Mouse (Mus musculus): ENCODE results near the gene Brinp2. TPM values are rescaled to one million over a fixed set of nuclear protein-coding genes. Genes with fewer than 3 reads are reported as not detected.

Gene Brinp2
- polyA plus RNA-seq, 1 experiment from 2014 or later, result 0.26 TPM

DNA sequence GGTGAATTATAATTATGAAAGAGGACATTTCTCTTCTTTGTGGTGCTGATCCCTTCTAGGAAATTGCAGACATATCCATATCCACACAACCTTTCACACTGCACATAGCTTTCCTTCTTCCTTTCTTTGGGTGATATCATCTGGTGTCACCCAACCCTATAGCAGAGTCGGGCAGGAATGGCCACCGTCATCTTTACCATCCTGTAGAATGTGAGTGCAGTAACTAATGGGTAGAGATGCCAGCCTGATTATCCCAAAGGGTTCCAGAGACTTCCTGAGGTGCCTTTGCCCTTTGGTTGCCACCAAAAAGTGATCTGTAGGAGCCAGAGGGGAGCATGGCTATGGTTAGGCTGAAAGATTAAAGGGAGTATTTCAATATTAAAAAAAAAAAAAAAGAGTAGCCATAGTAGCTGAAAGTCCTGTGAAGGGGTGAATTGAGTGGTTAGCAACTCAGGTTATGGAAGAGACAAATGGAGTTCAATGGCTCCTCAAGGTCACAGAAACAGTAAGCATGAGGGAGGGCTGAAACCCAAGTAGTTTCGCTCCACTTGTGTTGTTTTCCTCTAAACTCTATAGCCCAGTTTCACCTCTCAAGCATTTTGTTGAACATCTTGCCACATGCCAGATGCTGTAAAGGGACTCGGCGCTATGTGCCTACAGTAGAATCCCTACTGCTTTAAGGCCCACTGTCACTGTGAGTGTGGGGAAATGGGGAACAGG lies 96.5 kb downstream of the Brinp2 start:
- no peak for ATAC-seq (ENCODE audit: low read depth)
- no peaks in the 10 kb centered on the region for H3K4me1 ChIP-seq (replicated peaks; ENCODE audit: control insufficient read depth, insufficient read depth, low read length)
- no peak overlapping the region for H3K27ac ChIP-seq (ENCODE audit: low read length)
- no peak overlapping the region for H3K9ac ChIP-seq (ENCODE audit: low read length)
- no peak overlapping the region for H3K4me2 ChIP-seq (ENCODE audit: low read depth, low read length)
- H3K9me3 ChIP-seq (ENCODE audit: control insufficient read depth, low read length), result no peaks in the 10 kb centered on the region
- H3K27me3 ChIP-seq (ENCODE audit: control insufficient read depth, insufficient read depth, low read depth, low read length), result no peaks in the 10 kb centered on the region
- H3K4me3 ChIP-seq (ENCODE audit: low read length), result no peak overlapping the region
- WGBS, result 88% methylated on average over 5 of the region's 5 CpGs
- no peaks in the 10 kb centered on the region for H3K36me3 ChIP-seq (ENCODE audit: control insufficient read depth, insufficient read depth, low read length)

DNA sequence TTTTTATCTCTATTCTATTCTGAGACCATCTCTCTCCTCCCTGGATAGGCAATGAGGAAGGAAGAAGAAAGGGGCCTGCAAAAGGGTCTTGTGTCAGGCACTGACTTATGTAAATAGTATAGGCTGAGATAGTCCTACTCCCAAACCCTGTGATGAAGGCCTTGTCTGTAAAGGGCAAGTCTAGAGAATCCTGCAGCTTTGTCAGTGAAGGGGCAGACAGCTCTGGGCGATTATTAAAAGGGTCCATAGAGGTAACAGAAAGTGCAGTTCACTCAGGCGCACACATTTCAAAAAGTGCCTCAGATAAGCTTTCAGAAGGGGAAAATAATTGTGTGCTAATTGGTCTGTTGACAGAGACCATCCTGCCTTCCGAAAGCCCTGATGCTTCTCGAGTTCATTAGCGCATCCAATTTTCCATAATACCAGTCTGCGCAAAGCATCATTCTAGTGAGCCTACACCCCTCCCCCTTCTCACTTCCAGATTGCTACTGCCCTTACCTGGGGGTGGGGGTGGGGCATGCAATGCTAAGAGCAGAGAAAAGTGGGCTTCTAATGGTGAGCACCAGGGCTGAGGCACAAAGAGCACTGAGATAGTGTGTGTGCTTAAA lies 97.3 kb downstream of the Brinp2 start:
- no peak overlapping the region for H3K4me2 ChIP-seq (ENCODE audit: low read depth, low read length)
- H3K4me3 ChIP-seq (ENCODE audit: low read length), result no peak overlapping the region
- H3K27ac ChIP-seq (ENCODE audit: low read length), result no peak overlapping the region
- no peaks in the 10 kb centered on the region for H3K4me1 ChIP-seq (replicated peaks; ENCODE audit: control insufficient read depth, insufficient read depth, low read length)
- WGBS, result 54% methylated on average over 6 of the region's 6 CpGs
- no peaks in the 10 kb centered on the region for H3K36me3 ChIP-seq (ENCODE audit: control insufficient read depth, insufficient read depth, low read length)
- no peaks in the 10 kb centered on the region for H3K9me3 ChIP-seq (ENCODE audit: control insufficient read depth, low read length)
- H3K27me3 ChIP-seq (ENCODE audit: control insufficient read depth, insufficient read depth, low read depth, low read length), result no peaks in the 10 kb centered on the region
- H3K9ac ChIP-seq (ENCODE audit: low read length), result no peak overlapping the region
- no peak for ATAC-seq (ENCODE audit: low read depth)

GRCm38 (mm10) chr1:158255912-158256680 lies 100.0 kb downstream of the Brinp2 start:
- no peaks in the 10 kb centered on the region for H3K9me3 ChIP-seq (ENCODE audit: control insufficient read depth, low read length)

DNA sequence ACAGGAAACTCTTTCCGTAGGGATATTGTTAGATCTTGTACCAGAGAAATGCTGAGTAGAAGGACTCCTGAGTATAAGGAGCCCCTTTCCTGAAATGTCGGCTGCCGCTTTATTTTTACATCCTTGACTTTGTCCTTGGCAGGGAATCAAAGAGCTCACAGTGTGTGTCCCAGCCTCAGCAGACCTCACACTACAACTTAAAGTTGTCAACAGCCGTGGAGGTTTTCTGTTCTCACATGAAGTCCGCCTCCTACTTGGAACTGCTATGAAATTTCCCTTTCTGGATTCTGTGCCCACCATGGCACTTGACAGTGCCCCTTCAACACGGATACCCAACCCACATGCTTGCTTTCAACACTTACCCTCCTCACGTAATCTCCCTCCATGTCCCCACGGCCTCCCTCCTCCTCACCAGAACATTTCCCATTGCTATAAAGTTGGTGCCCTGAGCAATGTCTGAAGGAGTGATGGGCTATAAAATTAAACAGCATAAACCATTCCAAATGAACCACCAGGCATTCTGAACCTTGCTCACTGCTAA lies 103.4 kb downstream of the Brinp2 start:
- H3K4me2 ChIP-seq (ENCODE audit: low read depth, low read length), result no peak overlapping the region
- no peaks in the 10 kb centered on the region for H3K36me3 ChIP-seq (ENCODE audit: control insufficient read depth, insufficient read depth, low read length)
- H3K27ac ChIP-seq (ENCODE audit: low read length), result no peak overlapping the region
- no peaks in the 10 kb centered on the region for H3K9me3 ChIP-seq (ENCODE audit: control insufficient read depth, low read length)
- H3K27me3 ChIP-seq (ENCODE audit: control insufficient read depth, insufficient read depth, low read depth, low read length), result no peaks in the 10 kb centered on the region
- ATAC-seq (ENCODE audit: low read depth), result no peak; the same call in 1 of the 2 replicates
- 43% methylated on average over 8 of the region's 8 CpGs for WGBS
- no peak overlapping the region for H3K9ac ChIP-seq (ENCODE audit: low read length)
- peaks cover 4% of the 10 kb centered on the region; the same call in 1 of the 2 replicates for H3K4me1 ChIP-seq (replicated peaks; ENCODE audit: control insufficient read depth, insufficient read depth, low read length)
- no peak overlapping the region for H3K4me3 ChIP-seq (ENCODE audit: low read length)

More at GRCm38 (mm10) chr1:158255912-158256680, 100.0 kb downstream of the Brinp2 start:
- 71% methylated on average over 9 of the region's 9 CpGs for WGBS
- no peak for ATAC-seq (ENCODE audit: low read depth)
- no peak overlapping the region for H3K4me3 ChIP-seq (ENCODE audit: low read length)
- no peaks in the 10 kb centered on the region for H3K4me1 ChIP-seq (replicated peaks; ENCODE audit: control insufficient read depth, insufficient read depth, low read length)
- no peaks in the 10 kb centered on the region for H3K36me3 ChIP-seq (ENCODE audit: control insufficient read depth, insufficient read depth, low read length)
- no peak overlapping the region for H3K27ac ChIP-seq (ENCODE audit: low read length)
- no peaks in the 10 kb centered on the region for H3K27me3 ChIP-seq (ENCODE audit: control insufficient read depth, insufficient read depth, low read depth, low read length)
- H3K4me2 ChIP-seq (ENCODE audit: low read depth, low read length), result no peak overlapping the region
- H3K9ac ChIP-seq (ENCODE audit: low read length), result no peak overlapping the region

GRCm38 (mm10) chr1:158248266-158248665 lies 107.9 kb downstream of the Brinp2 start:
- peaks cover 4% of the 10 kb centered on the region; the same call in 1 of the 2 replicates for H3K4me1 ChIP-seq (replicated peaks; ENCODE audit: control insufficient read depth, insufficient read depth, low read length)
- no peak overlapping the region for H3K4me2 ChIP-seq (ENCODE audit: low read depth, low read length)
- no peak for ATAC-seq (ENCODE audit: low read depth)
- 61% methylated on average over 3 of the region's 3 CpGs for WGBS
- H3K4me3 ChIP-seq (ENCODE audit: low read length), result no peak overlapping the region
- H3K27me3 ChIP-seq (ENCODE audit: control insufficient read depth, insufficient read depth, low read depth, low read length), result no peaks in the 10 kb centered on the region
- no peaks in the 10 kb centered on the region for H3K9me3 ChIP-seq (ENCODE audit: control insufficient read depth, low read length)
- H3K27ac ChIP-seq (ENCODE audit: low read length), result no peak overlapping the region
- H3K36me3 ChIP-seq (ENCODE audit: control insufficient read depth, insufficient read depth, low read length), result no peaks in the 10 kb centered on the region
- no peak overlapping the region for H3K9ac ChIP-seq (ENCODE audit: low read length)

GRCm38 (mm10) chr1:158246476-158247153 lies 109.5 kb downstream of the Brinp2 start:
- no peaks in the 10 kb centered on the region for H3K27me3 ChIP-seq (ENCODE audit: control insufficient read depth, insufficient read depth, low read depth, low read length)
- no peak overlapping the region for H3K4me2 ChIP-seq (ENCODE audit: low read depth, low read length)
- H3K4me3 ChIP-seq (ENCODE audit: low read length), result no peak overlapping the region
- peaks cover 4% of the 10 kb centered on the region; the same call in 1 of the 2 replicates for H3K4me1 ChIP-seq (replicated peaks; ENCODE audit: control insufficient read depth, insufficient read depth, low read length)
- no peak overlapping the region for H3K27ac ChIP-seq (ENCODE audit: low read length)
- 89% methylated on average over 14 of the region's 14 CpGs for WGBS
- no peak for ATAC-seq (ENCODE audit: low read depth)
- H3K9ac ChIP-seq (ENCODE audit: low read length), result no peak overlapping the region
- H3K36me3 ChIP-seq (ENCODE audit: control insufficient read depth, insufficient read depth, low read length), result no peaks in the 10 kb centered on the region
- H3K9me3 ChIP-seq (ENCODE audit: control insufficient read depth, low read length), result no peaks in the 10 kb centered on the region

GRCm38 (mm10) chr1:158245486-158245885 lies 110.6 kb downstream of the Brinp2 start:
- 69% methylated on average over 8 of the region's 8 CpGs for WGBS

GRCm38 (mm10) chr1:158244016-158244415 lies 112.1 kb downstream of the Brinp2 start:
- no peaks in the 10 kb centered on the region for H3K4me1 ChIP-seq (replicated peaks; ENCODE audit: control insufficient read depth, insufficient read depth, low read length)
- no peak for ATAC-seq (ENCODE audit: low read depth)
- no peaks in the 10 kb centered on the region for H3K9me3 ChIP-seq (ENCODE audit: control insufficient read depth, low read length)
- no peak overlapping the region for H3K27ac ChIP-seq (ENCODE audit: low read length)
- 87% methylated on average over 3 of the region's 3 CpGs for WGBS
- H3K9ac ChIP-seq (ENCODE audit: low read length), result no peak overlapping the region
- H3K4me2 ChIP-seq (ENCODE audit: low read depth, low read length), result no peak overlapping the region
- H3K27me3 ChIP-seq (ENCODE audit: control insufficient read depth, insufficient read depth, low read depth, low read length), result no peaks in the 10 kb centered on the region
- no peak overlapping the region for H3K4me3 ChIP-seq (ENCODE audit: low read length)
- no peaks in the 10 kb centered on the region for H3K36me3 ChIP-seq (ENCODE audit: control insufficient read depth, insufficient read depth, low read length)

More at GRCm38 (mm10) chr1:158245486-158245885, 110.6 kb downstream of the Brinp2 start:
- Histone ChIP-seq H3K9me3 (ENCODE audit: control insufficient read depth, low read length) (no peaks in the 10 kb centered on the region), H3K36me3 (ENCODE audit: control insufficient read depth, insufficient read depth, low read length) (no peaks in the 10 kb centered on the region), H3K27ac (ENCODE audit: low read length) (no peak overlapping the region), H3K9ac (ENCODE audit: low read length) (no peak overlapping the region), H3K4me3 (ENCODE audit: low read length) (no peak overlapping the region), H3K27me3 (ENCODE audit: control insufficient read depth, insufficient read depth, low read depth, low read length) (no peaks in the 10 kb centered on the region), H3K4me1 (replicated peaks; ENCODE audit: control insufficient read depth, insufficient read depth, low read length) (peaks cover 4% of the 10 kb centered on the region; the same call in 1 of the 2 replicates), H3K4me2 (ENCODE audit: low read depth, low read length) (no peak overlapping the region)
- ATAC-seq (ENCODE audit: low read depth), result no peak
